Mouse (Mus musculus) bone marrow, adult 2 months (tissue): ENCODE results near the gene Cacna2d2. TPM values are rescaled to one million over a fixed set of nuclear protein-coding genes. Genes with fewer than 3 reads are reported as not detected.

Experiments used
- H3K27ac ChIP-seq: fragments of 200-500 bp; 2 replicates; pipeline ENCODE4 v1.5.1; 2012; ENCODE audit warnings: low read depth, mild to moderate bottlenecking, control low read depth, inconsistent platforms, low read length; ENCODE audit not compliant: control insufficient read depth, poor library complexity, insufficient read depth
- H3K4me1 ChIP-seq: fragments of 200-500 bp; 2 replicates; pipeline ENCODE4 v1.6.1; 2011; ENCODE audit warnings: low read length; ENCODE audit not compliant: control insufficient read depth, insufficient read depth
- H3K4me3 ChIP-seq: fragments of 200-500 bp; replicated peaks from 2 replicates; pipeline ENCODE3; 2011; ENCODE audit warnings: mild to moderate bottlenecking, low read depth, low read length, control low read depth; ENCODE audit not compliant: control insufficient read depth
- CTCF ChIP-seq: fragments of 200-500 bp; IDR thresholded peaks from 2 replicates; pipeline ENCODE4 v1.5.1; 2011; ENCODE audit warnings: low read length, control low read depth; ENCODE audit not compliant: control insufficient read depth, insufficient read depth
- POLR2A ChIP-seq: fragments of 200-500 bp; IDR thresholded peaks from 2 replicates; pipeline ENCODE4 v1.6.1; 2011; ENCODE audit warnings: low read depth, mild to moderate bottlenecking, control low read depth, low read length, borderline replicate concordance; ENCODE audit not compliant: control insufficient read depth
- WGBS: fragments of 180-500 bp; shearing (Covaris S2); methylation state at CpG from one replicate; pipeline ENCODE4 v1.1.7; 2018; 5-methylcytosine and 5-hydroxymethylcytosine counted together
- polyA plus RNA-seq: library from polyadenylated mRNA; stranded (reverse); fragments of >200 nt; gene quantifications from 2 replicates; pipeline ENCODE4 v1.2.4, GENCODE M21; 2011; ENCODE audit warnings: low replicate concordance; ENCODE audit not compliant: missing spikeins, insufficient read depth, insufficient read length

The Cacna2d2 gene
- polyA plus RNA-seq, 1 experiment: not detected

DNA sequence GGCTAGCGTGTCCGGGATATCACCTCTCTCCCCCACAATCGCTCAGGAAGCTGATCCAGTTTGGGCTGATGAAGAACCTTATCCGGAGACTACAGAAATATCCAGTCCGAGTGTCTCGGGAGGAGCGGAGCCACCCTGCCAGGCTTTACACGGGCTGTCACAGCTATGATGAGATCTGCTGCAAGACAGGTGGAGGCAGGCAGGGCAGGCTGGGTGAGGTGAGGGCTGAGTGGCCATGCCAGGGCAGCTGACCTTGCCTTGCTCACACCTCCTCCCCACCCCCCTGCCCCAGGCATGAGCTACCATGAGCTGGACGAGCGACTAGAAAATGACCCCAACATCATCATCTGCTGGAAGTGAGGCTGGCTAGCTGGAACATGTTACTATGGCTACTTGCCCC is 145.8 kb downstream of the Cacna2d2 start:
- H3K4me1 ChIP-seq: peaks cover 3% of the 10 kb centered on the region; the same call in 1 of the 2 replicates
- no peak overlapping the region for H3K27ac ChIP-seq
- TF ChIP-seq POLR2A (no peak), CTCF (0 out of 2 replicates have a peak, but pooled peaks have one; percentile 9)
- WGBS: 83% methylated on average over 10 of the region's 10 CpGs
- H3K4me3 ChIP-seq: no peak overlapping the region

DNA sequence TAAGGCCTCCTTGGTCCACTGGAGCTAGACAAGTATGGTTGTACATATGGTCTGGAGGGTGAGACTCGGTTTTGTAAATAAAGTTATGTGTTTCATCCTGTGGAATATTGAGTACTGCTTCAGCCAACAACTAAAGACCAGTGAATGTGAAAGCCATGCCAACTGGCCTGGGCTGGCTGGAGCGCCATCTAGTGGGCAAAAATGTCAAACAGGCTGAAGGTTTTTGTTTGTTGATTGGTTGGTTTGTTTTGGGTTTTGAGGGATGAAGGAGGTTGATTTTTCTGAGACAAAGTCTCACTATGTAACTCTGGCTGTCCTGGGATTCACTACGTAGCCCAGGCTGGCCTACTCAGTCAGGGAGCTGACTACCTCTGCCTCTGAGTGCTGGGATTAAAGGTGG is 146.2 kb downstream of the Cacna2d2 start:
- Histone ChIP-seq H3K27ac (no peak overlapping the region), H3K4me3 (no peak overlapping the region), H3K4me1 (peaks cover 4% of the 10 kb centered on the region; the same call in 1 of the 2 replicates)
- 19% methylated on average over 3 of the region's 3 CpGs for WGBS
- TF ChIP-seq POLR2A: no peak
- peak; percentile 92 for TF ChIP-seq CTCF

DNA sequence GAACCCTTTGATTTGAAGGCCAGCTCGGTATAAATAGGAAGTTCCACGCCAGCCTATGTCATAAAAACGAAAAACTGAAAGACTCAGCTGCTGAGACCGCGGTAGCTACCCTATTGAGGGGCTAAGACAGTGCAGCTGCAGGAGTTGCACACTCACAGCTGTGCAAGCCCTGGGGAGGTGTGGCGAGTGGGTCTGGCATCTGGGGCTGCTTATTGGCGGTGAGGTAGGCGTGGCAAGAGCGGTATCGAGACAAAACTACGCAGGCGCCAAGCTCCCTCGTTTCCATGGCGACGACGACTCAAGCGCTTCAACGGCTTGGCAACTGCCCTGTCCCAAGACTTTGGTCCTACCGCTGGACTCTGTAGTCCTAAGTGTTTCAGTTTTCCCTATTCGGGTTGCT is 147.6 kb downstream of the Cacna2d2 start, which contains the start of gene Zmynd10:
TSS of gene Zmynd10 (plus strand) at position 273 of the 400 bp plus-strand sequence.
- Histone ChIP-seq H3K27ac (peak within 1 kb of the TSS; percentile 12; the same call in 1 of the 2 replicates), H3K4me1 (peaks cover 13% of the 10 kb centered on the region; the same call in 1 of the 2 replicates), H3K4me3 (peak within 1 kb of the TSS; percentile 33)
- 2% methylated on average over 20 of the region's 20 CpGs for WGBS
- TF ChIP-seq POLR2A (no peak), CTCF (no peak)

DNA sequence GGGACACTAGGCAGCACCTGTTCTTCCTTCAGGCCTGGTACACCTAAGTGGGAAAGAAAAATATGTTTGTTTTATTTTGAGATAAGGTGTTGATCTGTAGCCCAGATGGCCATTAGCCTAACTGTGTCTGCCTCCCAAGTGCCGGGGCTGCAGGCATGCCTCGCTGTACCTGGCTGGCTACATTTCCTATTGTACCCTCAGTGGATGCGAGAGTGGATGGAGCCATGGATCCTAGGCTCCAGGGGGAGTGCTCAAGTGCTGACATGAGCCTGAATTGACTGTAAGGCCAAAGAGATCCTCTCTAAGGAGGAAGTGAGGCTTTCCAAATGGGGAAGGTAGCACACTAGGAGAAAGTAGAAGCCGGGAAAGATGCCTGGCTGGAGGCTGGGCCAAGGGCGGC is 148.5 kb downstream of the Cacna2d2 start:
- TF ChIP-seq CTCF (no peak), POLR2A (no peak)
- WGBS: 69% methylated on average over 5 of the region's 5 CpGs
- Histone ChIP-seq H3K27ac (no peak overlapping the region), H3K4me1 (peaks cover 13% of the 10 kb centered on the region; the same call in 1 of the 2 replicates), H3K4me3 (no peak overlapping the region)

DNA sequence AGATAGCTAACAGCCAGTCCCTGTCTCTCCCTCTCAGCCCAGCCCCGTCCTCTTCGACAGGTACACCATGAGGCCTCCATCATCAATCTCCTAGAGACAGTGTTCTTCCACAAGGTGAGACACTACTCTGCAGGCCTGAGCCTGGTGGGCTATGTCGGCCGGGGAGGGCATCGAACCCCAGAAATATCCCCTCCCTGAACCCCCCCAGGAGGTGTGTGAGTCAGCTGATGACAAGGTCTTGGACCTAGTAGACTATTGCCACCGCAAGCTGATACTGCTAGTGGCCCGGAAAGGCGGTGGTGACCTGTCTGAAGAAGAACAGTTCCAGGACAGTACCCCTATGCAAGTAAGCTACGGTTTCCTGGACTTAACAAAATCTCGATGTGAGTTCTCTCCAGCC is 149.4 kb downstream of the Cacna2d2 start:
- H3K4me1 ChIP-seq: peaks cover 13% of the 10 kb centered on the region; the same call in 1 of the 2 replicates
- H3K27ac ChIP-seq: no peak overlapping the region
- 89% methylated on average over 10 of the region's 10 CpGs for WGBS
- no peak for TF ChIP-seq CTCF
- TF ChIP-seq POLR2A: no peak
- no peak overlapping the region for H3K4me3 ChIP-seq

DNA sequence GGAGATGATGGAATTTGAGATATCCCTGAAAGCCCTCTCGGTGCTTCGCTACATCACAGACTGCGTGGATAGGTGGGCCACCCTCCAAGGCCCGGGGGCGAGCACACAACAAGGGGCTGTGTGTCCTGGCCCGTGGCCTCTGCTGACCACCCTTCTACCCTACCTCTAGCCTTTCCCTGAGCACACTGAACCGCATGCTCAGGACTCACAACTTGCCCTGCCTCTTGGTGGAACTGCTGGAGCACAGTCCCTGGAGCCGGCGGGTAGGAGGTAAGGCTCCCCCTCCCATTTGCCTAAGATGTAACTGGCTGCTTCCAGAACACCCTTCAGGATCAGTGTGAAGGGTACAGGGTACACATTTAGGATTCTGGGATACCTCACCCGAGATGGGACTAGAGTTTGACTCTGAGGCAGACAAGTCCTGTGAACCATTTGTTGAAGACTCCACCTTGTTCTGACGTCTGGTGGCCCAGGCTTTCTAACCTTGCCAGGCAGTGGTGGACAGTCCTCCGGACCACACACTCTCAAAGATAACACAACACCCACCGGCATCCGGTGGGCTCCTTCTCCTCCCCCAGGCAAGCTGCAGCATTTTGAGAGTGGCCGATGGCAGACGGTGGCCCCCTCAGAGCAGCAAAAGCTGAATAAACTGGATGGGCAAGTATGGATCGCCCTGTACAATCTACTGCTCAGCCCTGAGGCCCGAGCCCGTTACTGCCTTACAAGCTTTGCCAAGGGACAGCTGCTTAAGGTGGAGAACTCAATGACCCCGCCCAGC is 150.1 kb downstream of the Cacna2d2 start:
- no peak overlapping the region for H3K4me3 ChIP-seq
- WGBS: 86% methylated on average over 20 of the region's 20 CpGs
- H3K27ac ChIP-seq: no peak overlapping the region
- TF ChIP-seq POLR2A (no peak), CTCF (no peak)
- H3K4me1 ChIP-seq: peaks cover 13% of the 10 kb centered on the region; the same call in 1 of the 2 replicates

DNA sequence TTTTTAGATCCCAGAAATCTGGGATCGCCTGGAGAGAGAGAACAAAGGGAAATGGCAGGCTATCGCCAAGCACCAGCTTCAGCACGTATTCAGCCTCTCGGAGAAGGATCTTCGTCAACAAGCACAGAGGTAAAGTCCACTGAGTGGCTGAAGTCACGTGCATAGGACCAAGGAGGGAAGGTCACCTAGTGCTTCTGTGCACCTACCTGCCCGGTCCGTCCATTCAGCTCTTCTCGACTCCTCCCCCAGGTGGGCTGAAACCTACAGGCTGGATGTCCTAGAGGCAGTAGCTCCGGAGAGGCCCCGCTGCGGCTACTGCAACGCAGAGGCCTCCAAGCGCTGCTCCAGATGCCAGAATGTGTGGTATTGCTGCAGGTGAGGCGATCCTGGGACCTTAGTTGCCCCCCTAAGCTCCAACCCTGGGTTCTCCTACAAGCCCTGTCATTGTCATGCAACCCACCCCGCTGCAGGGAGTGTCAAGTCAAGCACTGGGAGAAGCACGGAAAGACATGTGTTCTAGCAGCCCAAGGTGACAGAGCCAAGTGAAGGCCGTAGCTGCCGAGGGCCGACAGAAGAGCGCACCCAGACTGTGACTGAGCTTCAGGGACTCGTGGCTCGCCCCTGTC is 151.2 kb downstream of the Cacna2d2 start:
- Histone ChIP-seq H3K27ac (no peak overlapping the region; the same call in 1 of the 2 replicates), H3K4me1 (peaks cover 13% of the 10 kb centered on the region; the same call in 1 of the 2 replicates), H3K4me3 (no peak overlapping the region)
- 60% methylated on average over 23 of the region's 23 CpGs for WGBS
- TF ChIP-seq POLR2A (no peak), CTCF (no peak)
